Mouse (Mus musculus) heart, embryonic 11.5 days (tissue): ENCODE measurements around the gene Vav1. TPM values are rescaled to one million over a fixed set of nuclear protein-coding genes. Genes with fewer than 3 reads are reported as not detected.
A peak's percentile ranks its signal among the peaks of the same experiment; 100 is the strongest.
"Not testable (repeated sequence)": the region's sequence is repeated elsewhere in the genome, so short reads cannot be mapped to it uniquely, and the experiment has no call there.

ENCODE experiments used
- ATAC-seq: fragments of 200-750 bp; cut with Nextera tagmentation; replicated peaks from 2 replicates; pipeline ENCODE4 v1.8.0; 2017; ENCODE audit warnings: moderate library complexity; ENCODE audit not compliant: insufficient number of reproducible peaks, low FRiP score, low TSS enrichment
- H3K27ac ChIP-seq: fragments of 300-500 bp; sonication (generic); 2 replicates; pipeline ENCODE4 v1.5.1; 2014; ENCODE audit warnings: mild to moderate bottlenecking, low read depth, low read length
- H3K27me3 ChIP-seq: fragments of 300-500 bp; sonication (generic); 2 replicates; pipeline ENCODE4 v1.6.1; 2014; ENCODE audit warnings: mild to moderate bottlenecking, low read length, mixed read lengths; ENCODE audit not compliant: control insufficient read depth, insufficient read depth
- H3K36me3 ChIP-seq: fragments of 300-500 bp; sonication (generic); 2 replicates; pipeline ENCODE4 v1.6.1; 2014; ENCODE audit warnings: mild to moderate bottlenecking, low read length, moderate library complexity, mixed read lengths; ENCODE audit not compliant: control insufficient read depth, insufficient read depth
- H3K4me1 ChIP-seq: fragments of 300-500 bp; sonication (generic); 2 replicates; pipeline ENCODE4 v1.6.1; 2014; ENCODE audit warnings: low read length; ENCODE audit not compliant: control insufficient read depth, insufficient read depth
- H3K4me2 ChIP-seq: fragments of 300-500 bp; sonication (generic); 2 replicates; pipeline ENCODE4 v1.6.1; 2014; ENCODE audit warnings: mild to moderate bottlenecking, moderate library complexity
- H3K4me3 ChIP-seq: fragments of 300-500 bp; sonication (generic); 2 replicates; pipeline ENCODE4 v1.5.1; 2014; ENCODE audit warnings: low read depth, low read length
- H3K9ac ChIP-seq: fragments of 300-500 bp; sonication (generic); 2 replicates; pipeline ENCODE4 v1.6.1; 2014; ENCODE audit warnings: mild to moderate bottlenecking, low read depth, low read length, moderate library complexity
- H3K9me3 ChIP-seq: fragments of 300-500 bp; sonication (generic); replicated peaks from 2 replicates; pipeline ENCODE4 v1.6.1; 2016; ENCODE audit warnings: low read length; ENCODE audit not compliant: control insufficient read depth
- WGBS: fragments of 180-500 bp; shearing (Covaris S2); extraction: QIAGEN DNeasy Blood & Tissue Kit; methylation state at CpG from one replicate; pipeline ENCODE4 v1.1.7; 2014; ENCODE audit not compliant: insufficient replicate concordance; 5-methylcytosine and 5-hydroxymethylcytosine counted together
- polyA plus RNA-seq: library from polyadenylated mRNA; unstranded; fragments of >200 nt; fragmentation: Nextera tagmentation; extraction: Ambion mirVana; gene quantifications from 2 replicates; pipeline ENCODE4 v1.2.1, GENCODE M21; 2014

The Vav1 gene
- polyA plus RNA-seq, 1 experiment from 2014 or later, result 2.2 TPM

DNA sequence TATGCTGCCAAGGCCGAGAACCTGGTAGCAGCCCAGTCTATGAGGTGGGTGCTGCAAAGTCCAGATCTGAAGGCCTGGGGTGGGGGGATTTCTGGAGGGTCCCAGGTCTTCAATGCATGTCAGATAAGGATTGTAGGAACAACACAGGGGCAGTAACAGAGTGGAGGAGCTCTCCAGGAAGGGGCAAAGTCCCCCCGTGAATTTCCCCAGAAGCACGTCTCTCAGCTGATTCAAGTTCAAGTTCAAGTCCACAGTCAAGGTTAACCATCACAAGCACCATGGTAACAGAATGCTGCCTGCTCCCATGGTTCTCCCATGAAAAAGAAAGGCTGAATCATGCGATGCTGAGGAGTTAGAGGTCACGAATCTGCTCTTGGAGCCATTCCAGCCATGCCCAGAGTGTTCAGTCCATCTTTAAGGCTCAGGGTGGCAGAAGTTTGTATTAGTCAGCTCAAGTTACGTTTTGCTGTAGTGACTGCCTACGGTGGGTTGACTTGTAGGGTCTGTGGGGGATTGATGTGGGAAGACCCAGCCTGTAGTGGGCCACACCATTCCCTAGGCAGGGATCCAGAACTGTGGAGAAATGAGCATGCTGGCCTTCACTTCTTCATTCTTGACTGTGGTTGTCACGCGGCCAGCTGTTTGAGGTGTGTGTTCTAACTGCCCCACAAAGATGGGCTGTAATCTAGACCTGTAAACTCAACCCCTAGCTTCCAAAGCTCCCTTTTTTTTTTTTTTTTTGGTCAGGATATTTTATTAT lies 55.3 kb downstream of the Vav1 start:
- H3K4me1 ChIP-seq, result no peaks in the 10 kb centered on the region
- H3K9ac ChIP-seq, result no peak overlapping the region
- H3K9me3 ChIP-seq, result no peaks in the 10 kb centered on the region
- no peaks in the 10 kb centered on the region for H3K27me3 ChIP-seq
- ATAC-seq, result no peak
- no peak overlapping the region for H3K4me2 ChIP-seq
- no peak overlapping the region for H3K27ac ChIP-seq
- H3K36me3 ChIP-seq, result no peaks in the 10 kb centered on the region
- WGBS, result 72% methylated on average over 9 of the region's 9 CpGs
- no peak overlapping the region for H3K4me3 ChIP-seq

DNA sequence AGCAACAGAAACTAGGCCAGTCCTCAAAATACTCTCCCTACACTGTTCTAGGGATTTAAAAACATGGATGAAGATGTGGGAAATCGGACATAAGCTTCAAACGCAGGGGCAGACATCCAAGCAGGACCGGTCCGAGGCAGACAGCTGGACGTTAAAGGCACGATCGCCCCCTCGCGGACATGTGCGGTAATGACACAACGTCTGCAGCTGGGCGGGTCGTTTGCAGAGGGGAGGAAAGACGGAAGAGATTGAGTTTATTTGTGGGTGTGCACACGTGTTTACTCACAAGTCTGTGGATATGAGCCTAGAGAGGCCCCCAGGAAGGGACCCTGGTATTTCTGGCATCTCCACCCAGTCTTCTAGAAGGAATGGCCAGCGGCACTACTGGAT lies 55.9 kb downstream of the Vav1 start:
- no peak overlapping the region for H3K4me2 ChIP-seq
- 7% methylated on average over 16 of the region's 16 CpGs for WGBS

DNA sequence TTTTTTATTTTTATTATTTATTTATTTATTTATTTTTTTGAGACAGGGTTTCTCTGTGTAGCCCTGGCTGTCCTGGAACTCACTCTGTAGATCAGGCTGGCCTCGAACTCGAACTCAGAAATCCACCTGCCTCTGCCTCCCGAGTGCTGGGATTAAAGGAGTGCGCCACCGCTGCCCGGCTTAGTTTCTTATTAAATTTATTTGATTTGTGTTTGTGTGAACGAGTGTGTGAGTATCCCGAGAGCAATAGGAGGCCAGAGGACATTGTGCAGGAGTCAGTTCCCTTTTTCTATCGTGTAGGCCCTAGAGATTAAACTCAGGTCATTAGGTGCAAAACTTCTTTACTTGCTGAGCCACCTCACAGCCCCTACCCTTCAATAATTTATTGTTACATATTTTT lies 56.3 kb downstream of the Vav1 start:
- not testable (repeated sequence) for H3K36me3 ChIP-seq, ATAC-seq, H3K4me2 ChIP-seq, H3K4me1 ChIP-seq, H3K9ac ChIP-seq, H3K9me3 ChIP-seq, H3K27ac ChIP-seq, H3K4me3 ChIP-seq, H3K27me3 ChIP-seq
- 63% methylated on average over 9 of the region's 9 CpGs for WGBS

More for the DNA sequence above, 55.9 kb downstream of the Vav1 start:
- no peak; the same call in 1 of the 2 replicates for ATAC-seq
- H3K27ac ChIP-seq, result no peak overlapping the region
- no peak overlapping the region for H3K4me3 ChIP-seq
- H3K9me3 ChIP-seq, result no peaks in the 10 kb centered on the region
- H3K27me3 ChIP-seq, result no peaks in the 10 kb centered on the region
- H3K9ac ChIP-seq, result no peak overlapping the region
- H3K4me1 ChIP-seq, result no peaks in the 10 kb centered on the region
- H3K36me3 ChIP-seq, result no peaks in the 10 kb centered on the region

DNA sequence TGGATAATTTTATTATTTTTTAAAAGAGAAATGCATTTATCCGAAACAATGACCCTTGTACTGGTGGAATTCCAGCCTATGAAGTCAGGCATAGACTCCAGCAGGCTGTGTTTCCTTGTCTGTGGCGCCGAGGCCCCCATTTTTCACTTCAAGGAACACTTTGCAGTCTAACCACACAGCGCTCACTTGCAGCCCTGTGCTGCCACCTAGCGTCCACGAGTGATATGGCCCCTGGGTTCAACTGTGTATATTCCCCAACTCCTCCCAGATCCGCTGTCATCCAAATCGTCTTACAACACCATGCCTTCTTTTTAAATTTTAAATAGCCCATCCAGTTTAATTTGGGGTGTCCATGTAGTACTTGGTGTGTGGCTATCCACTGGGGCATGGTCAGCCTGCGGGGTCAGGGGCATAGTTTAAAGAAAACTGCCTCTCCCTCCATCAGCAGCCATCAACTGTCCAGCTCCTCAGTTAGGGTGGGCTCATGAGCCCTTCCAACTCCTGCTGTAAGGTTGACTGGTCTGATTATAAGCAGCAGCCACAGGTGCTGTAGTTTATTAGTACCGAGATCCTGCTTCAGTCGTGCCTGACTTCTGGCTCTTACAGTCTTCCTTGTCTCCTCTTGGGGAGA lies 56.9 kb downstream of the Vav1 start:
- 10% methylated on average over 11 of the region's 11 CpGs for WGBS
- Histone ChIP-seq H3K9ac (no peak overlapping the region), H3K4me2 (no peak overlapping the region), H3K4me1 (no peaks in the 10 kb centered on the region), H3K36me3 (no peaks in the 10 kb centered on the region), H3K4me3 (no peak overlapping the region), H3K9me3 (no peaks in the 10 kb centered on the region), H3K27me3 (no peaks in the 10 kb centered on the region), H3K27ac (no peak overlapping the region)
- peak; percentile 60; the same call in 1 of the 2 replicates for ATAC-seq

DNA sequence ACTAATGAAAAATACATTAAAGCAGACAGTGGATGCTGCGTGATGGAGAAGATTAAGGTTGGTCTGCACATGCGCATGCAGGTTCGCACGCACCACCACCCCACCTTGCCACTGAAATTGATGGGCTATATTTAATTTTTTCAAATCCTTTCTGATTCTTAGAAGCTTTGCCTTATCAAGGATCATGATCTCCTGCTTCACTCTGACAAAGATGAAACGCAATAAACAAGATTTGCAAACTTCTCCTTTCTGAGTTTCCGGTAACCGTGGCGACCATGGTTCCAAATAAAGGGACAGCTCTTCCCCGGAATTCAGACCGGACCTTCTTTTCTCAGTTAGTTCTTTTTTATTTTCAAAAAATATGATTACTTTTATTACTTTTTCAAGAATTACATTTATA lies 59.1 kb downstream of the Vav1 start:
- no peaks in the 10 kb centered on the region for H3K36me3 ChIP-seq
- H3K4me3 ChIP-seq, result no peak overlapping the region
- H3K27ac ChIP-seq, result no peak overlapping the region
- H3K9ac ChIP-seq, result no peak overlapping the region
- no peak overlapping the region for H3K4me2 ChIP-seq
- no peaks in the 10 kb centered on the region for H3K9me3 ChIP-seq
- no peaks in the 10 kb centered on the region for H3K4me1 ChIP-seq
- no peak for ATAC-seq
- no peaks in the 10 kb centered on the region for H3K27me3 ChIP-seq
- WGBS, result 87% methylated on average over 10 of the region's 10 CpGs

DNA sequence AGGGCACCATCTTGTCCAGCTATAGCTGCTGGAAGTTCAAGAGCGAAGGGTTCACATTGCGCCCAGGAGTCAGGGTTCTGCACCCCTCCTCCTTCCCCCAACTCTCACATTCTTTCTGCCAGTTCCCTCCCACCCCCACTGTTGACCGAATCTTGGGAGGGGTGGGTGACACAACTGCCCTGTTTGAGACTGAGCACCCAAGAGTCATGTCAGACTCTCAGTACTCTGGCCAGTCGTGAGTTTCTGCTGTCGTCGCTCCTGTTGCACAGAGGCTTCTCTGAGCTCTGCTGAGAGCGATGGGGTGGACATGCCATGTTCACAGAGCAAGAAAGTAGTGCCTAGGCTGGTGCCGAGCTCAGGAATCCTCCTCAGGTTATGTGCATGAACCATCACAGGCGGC lies 60.4 kb downstream of the Vav1 start:
- Histone ChIP-seq H3K4me2 (no peak overlapping the region), H3K36me3 (no peaks in the 10 kb centered on the region), H3K4me1 (no peaks in the 10 kb centered on the region), H3K9ac (no peak overlapping the region), H3K4me3 (no peak overlapping the region), H3K9me3 (no peaks in the 10 kb centered on the region), H3K27me3 (no peaks in the 10 kb centered on the region), H3K27ac (no peak overlapping the region)
- ATAC-seq, result no peak
- 68% methylated on average over 9 of the region's 9 CpGs for WGBS

DNA sequence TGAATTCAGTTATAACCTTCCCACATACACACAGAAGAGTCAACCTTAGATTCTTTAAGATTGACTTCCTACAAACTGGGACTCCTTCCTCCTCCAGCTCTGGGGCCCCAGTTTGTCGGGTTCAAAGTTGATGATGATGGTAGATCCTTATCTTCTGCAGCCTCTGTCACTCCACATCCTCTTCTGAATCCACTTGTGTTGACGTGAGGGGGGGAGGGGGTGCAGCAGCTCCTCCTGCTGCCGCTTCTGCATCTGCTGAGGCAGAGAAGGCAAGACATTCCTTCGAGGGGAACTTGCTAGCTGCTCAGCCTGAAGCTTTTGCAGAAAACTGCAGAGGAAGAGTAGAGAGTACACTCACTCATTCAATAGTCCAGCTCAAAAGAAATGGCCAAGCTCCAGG lies 62.7 kb downstream of the Vav1 start:
- 62% methylated on average over 4 of the region's 4 CpGs for WGBS
- no peak for ATAC-seq

DNA sequence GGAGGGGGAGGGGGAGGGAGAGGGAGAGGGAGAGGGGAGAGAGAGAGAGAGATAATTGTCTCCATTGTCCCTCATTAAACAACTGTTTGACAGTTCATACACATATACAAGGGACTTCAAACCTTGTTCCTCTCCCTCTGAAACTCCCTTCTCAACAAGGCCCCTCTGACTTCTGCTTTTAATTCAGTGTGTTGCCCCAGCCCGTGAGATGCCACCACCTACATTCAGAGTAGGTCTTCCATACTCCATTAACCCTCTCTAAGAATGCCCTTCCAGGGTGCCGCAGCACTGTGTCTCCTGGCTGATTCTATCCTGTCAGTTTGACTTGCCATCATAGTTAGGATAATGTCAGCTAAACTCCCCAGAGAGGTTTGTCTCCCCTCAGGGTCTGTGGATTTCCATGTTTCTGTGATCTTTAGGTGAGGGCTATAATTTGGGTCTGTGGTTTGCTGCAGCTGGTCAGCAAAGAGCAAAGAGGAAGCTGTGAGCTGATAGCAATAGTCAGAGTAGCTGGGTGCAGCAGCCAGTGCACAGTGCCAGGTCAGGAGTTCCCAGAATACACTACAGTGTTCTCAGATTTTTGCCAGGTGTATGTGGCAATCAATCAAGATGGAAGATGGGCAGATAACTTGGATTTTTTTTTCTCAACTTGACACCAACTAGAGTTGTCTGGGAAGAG lies 65.3 kb downstream of the Vav1 start:
- no peaks in the 10 kb centered on the region for H3K4me1 ChIP-seq
- no peak overlapping the region for H3K9ac ChIP-seq
- H3K4me3 ChIP-seq, result no peak overlapping the region
- ATAC-seq, result no peak
- no peak overlapping the region for H3K27ac ChIP-seq
- H3K27me3 ChIP-seq, result no peaks in the 10 kb centered on the region
- no peaks in the 10 kb centered on the region for H3K9me3 ChIP-seq
- no peaks in the 10 kb centered on the region for H3K36me3 ChIP-seq
- 72% methylated on average over 2 of the region's 2 CpGs for WGBS
- H3K4me2 ChIP-seq, result no peak overlapping the region

More for the DNA sequence above, 62.7 kb downstream of the Vav1 start:
- H3K27me3 ChIP-seq, result no peaks in the 10 kb centered on the region
- H3K9me3 ChIP-seq, result no peaks in the 10 kb centered on the region
- no peak overlapping the region for H3K27ac ChIP-seq
- H3K4me3 ChIP-seq, result no peak overlapping the region
- H3K4me2 ChIP-seq, result no peak overlapping the region
- no peaks in the 10 kb centered on the region for H3K4me1 ChIP-seq
- no peak overlapping the region for H3K9ac ChIP-seq
- H3K36me3 ChIP-seq, result no peaks in the 10 kb centered on the region
